Mouse (Mus musculus) left cerebral cortex, postnatal 10 days (tissue): Measurements from ENCODE around the gene Mllt6. TPM values are rescaled to one million over a fixed set of nuclear protein-coding genes. Genes with fewer than 3 reads are reported as not detected.
"Not testable (repeated sequence)": the region's sequence is repeated elsewhere in the genome, so short reads cannot be mapped to it uniquely, and the experiment has no call there.

Experiments
- DNase-seq, 2 experiments: peaks; one replicate each; pipeline ENCODE4 v3.0.0; 2021 to 2022; ENCODE audit warnings: low spot score in 2 of 2, mixed read lengths in 1 of 2; ENCODE audit errors: extremely low spot score in 1 of 2
- intact Hi-C: fragments of 180-260 bp; cut with DNase I; formaldehyde crosslinking; loops from one replicate; pipeline ENCODE4 v1.15.1; 2025
- total RNA-seq, 2 experiments: library from RNA; stranded (reverse); gene quantifications; 2 replicates each; pipeline ENCODE4 v1.2.3; 2021

Gene Mllt6
- 10 to 100 TPM; 66.9 to 71.6 TPM for total RNA-seq

DNA sequence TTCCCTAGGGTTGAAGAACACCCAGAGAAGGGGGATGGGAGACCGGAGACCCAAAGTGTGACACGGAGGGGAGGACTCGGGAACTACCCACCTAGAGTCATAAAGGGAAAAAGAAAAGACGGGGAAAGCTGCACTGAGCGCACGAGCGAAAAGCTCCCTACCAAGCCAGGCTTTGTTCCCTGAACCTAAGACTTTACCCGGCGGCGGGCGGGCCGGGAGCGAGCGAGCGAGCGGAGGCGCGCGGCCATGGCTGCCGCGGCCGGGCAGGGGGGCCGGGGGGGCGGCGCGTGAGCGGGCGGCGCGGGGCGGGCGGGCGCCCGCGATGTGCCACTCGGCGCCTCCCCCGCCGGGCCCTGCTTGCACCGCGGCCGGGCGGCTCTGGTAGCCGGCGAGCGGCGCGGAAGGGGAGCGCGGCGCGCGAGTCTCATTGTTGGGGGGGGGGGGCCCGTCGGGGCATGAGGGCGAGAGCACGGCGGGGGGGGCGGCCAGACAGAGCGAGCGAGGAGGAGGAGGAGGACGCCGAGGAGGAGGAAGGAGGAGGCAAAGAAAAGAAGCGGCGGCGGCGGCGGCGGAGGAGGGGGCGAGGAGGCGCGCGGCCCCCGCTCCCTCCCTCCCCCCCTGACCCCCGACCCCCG lies at the start of gene Mllt6:
Mllt6 (plus strand) TSS at position 522 of the 635 bp plus-strand sequence.
- DNase-seq = peak; percentile 57 to 89
- intact Hi-C loops = loop anchor here (5.0 kb wide), 1 partner anchor 34 kb away; no protein-coding TSS in a partner anchor

DNA sequence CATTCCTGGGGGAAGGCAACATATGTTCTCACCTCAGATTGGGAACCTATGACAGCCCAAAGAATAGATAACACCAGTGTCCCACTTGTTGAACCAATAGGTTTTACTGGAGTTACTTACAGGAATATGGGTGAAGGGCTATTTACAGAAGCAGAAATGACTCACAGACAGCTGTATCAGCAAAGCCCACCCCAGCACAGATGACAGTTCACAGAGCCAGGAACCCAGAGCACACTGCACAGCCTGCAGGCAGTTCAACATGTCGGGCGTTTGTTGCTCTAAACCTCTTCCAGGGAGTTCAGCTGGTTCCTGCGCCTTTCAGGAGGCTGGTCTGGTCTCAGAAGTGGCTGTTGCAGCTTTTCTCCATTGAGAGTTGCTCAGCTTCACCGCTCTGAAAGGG lies 47.9 kb upstream of the Mllt6 start:
- intact Hi-C loops = no loop called here
- no peak for DNase-seq

DNA sequence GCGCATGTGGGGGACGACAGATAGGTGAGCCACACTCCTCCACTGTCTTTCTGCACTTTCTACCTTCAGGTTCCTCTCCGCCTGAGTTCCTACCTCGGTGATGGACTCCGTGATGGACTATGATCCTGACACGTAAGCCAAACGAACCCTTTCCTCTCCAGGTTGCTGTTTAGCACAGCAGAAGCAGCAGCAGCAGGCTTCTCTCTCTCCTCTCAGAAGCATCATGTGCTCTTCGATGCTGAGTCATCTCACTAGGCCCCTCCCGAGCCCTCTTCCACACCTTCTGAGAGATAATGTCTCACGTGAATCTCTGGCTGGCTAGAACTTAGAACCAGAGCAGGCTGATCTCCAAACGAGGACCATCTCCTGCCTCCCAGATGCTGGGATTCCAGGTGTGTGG lies 44.8 kb upstream of the Mllt6 start:
- intact Hi-C loops = no loop called here
- no peak for DNase-seq

DNA sequence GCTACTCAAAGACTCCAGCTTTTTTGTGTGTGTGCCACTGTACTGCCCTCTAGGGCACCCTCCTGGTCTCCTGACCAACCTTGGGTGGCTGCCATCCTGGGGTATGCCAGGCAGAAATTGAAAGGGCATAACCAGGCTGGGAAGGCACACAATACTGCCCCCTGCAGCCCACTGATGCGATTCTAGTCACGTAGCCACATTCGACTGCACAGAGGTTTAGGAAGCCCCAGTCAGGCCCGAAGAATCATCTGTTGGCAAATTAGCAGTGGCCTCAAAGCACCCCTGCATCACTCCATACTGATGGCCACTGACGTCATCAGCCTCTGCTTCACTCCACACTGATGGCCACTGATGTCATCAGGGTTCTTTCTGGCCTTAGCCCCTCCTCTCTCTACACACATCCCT lies 43.8 kb upstream of the Mllt6 start:
- intact Hi-C loops = no loop called here
- DNase-seq = peak; percentile 50 to 84

DNA sequence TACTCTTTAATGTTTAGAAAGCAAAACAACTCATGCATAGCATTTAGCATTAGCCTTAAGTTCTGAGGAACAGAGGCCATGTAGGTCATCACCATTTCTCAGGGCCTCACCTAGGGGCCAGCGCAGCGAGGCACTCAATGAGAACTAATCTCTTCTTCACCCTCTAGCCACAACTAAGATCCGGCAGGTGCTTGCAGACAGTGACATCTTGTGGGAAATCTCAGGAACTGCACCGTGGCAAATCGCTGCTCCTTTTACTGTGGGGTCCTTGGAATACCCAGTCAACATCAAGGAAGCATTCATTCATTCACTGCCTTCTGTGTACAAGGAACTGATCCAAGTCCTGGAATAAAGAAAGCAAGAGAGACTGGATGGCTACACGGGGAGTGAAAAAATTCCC lies 40.8 kb upstream of the Mllt6 start:
- DNase-seq = peak; percentile 66 to 82
- intact Hi-C loops = loop anchor here (2.0 to 5.0 kb wide), 2 partner anchors 92 to 120 kb away; partner anchors contain the start of gene 4933428G20Rik

DNA sequence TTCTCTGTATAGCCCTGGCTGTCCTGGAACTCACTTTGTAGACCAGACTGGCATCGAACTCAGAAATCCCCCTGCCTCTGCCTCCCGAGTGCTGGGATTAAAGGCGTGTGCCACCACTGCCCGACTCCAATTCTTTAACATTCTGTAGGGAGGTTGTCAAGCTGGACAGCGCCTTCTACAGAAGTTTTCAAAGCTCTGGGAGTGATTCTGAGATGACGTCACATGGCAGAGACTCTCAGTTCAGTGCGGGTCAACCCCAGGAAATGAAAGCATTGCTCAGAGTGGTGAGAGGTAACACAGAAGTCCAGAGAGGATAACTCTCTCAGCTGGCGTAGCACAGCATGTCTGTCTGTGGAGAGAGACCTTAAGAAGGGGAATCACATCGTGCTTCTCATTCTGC lies 40.0 kb upstream of the Mllt6 start:
- DNase-seq = no peak
- intact Hi-C loops = loop anchor here (2.0 to 5.0 kb wide), 2 partner anchors 92 to 121 kb away; partner anchors contain the start of gene 4933428G20Rik

DNA sequence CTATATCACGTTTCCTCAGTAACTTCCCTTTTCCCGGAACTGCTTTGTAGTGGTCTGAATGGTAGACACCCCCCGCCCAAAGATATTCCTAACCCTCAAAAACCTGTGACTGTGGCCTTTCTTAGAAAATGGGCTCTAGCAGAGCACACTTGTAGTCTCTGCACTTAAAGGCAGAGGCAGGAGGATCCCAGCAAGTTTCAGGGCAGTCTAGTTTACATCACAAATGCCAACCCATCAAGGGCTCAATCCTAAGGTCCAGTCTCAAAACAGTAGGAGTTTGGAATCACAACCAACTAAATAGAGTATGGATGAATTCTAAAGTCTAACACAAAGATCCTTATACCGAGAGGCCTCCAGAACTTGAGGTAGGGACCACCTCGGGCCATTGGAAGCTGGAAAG lies 37.7 kb upstream of the Mllt6 start:
- intact Hi-C loops = no loop called here
- no peak for DNase-seq

DNA sequence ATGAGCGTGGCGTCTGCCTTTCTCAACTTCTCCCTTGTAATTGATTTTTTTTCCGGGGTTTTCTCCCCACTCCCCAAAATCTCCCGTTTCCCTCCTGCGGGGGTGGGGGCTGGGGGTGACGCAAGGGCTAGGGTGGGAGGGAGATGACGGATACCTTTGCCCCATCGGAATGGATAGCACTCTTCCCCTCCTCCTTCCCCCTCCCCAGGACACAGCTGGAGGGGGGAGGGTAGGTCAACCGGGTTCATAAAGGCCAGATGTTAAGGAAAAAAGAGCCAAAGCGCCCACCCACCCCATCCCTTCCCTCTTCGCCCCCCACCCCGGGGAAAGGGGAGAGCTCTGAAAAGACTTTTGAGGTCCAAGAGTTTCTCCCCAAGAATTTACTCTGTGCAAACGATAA lies 36.8 kb upstream of the Mllt6 start:
- intact Hi-C loops = no loop called here
- no peak for DNase-seq

DNA sequence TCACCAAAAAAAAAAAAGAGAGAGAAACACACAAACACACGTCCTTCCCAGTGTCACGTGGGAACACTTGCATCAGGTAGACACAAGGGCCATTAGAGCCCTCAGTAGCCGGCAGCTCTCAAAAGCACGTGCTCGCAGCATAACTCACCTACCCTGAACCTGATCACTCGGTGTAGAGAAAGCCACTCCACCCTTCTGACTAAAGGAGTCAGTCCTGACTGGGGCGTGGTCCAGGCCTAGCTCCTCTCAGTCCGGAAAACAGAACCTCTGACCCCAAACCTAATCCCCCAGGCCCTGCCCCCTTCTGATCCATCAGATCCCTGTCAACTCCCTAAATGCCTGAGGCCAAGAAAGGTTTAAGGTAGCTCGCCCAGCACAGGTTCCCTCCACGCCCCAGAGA lies 36.4 kb upstream of the Mllt6 start:
- DNase-seq = no peak
- intact Hi-C loops = no loop called here

DNA sequence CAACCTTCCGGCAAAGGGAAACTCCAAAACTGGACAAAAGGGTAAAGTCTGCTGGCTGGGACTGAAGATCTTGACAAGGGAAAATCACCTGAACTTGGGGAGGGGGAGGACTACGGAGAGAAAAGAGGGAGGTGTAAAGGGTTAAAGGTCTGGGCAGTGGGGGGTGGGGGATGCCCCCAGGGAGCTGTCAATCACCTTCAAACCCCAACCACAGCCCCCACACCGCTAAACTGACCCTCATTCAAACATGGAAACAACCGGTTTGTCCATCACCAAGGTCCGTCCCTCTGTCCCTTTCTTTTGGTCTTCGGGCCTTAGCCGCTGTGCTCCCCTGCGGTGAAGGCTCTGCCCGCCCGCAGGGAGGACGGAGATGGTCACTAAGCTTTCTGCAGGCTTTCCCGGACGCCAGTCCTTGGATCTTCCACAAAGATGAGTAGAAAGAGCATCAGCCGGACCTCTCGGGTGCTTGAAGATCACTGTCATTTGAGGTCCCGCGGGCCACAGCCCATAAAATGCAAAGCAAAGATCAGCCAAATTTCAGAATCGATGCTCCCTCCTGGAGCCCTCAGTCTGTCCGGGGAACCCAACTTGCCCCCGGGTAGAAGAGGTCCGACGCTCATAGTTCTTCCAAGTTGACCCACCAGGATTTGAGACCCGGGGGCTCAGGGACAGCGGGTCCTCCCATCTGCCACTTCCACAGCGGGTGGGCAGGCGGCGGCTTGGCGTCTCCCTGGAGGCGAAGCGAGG lies 35.5 kb upstream of the Mllt6 start:
- intact Hi-C loops = no loop called here
- DNase-seq = no peak

DNA sequence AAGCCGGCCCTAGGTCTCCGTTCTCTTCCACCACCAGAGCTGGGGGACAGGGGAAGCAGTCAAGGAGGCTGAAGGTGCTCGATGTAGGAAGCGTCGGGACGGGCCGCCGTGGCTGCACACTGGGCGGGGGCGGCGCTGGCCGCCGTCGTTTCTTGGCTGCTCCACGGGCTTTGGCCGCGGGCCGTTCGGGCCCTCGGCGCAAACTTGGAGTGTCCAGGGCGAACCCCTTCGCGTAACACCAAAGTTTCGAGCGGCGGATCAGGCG lies 35.0 kb upstream of the Mllt6 start:
- intact Hi-C loops = no loop called here
- no peak for DNase-seq

DNA sequence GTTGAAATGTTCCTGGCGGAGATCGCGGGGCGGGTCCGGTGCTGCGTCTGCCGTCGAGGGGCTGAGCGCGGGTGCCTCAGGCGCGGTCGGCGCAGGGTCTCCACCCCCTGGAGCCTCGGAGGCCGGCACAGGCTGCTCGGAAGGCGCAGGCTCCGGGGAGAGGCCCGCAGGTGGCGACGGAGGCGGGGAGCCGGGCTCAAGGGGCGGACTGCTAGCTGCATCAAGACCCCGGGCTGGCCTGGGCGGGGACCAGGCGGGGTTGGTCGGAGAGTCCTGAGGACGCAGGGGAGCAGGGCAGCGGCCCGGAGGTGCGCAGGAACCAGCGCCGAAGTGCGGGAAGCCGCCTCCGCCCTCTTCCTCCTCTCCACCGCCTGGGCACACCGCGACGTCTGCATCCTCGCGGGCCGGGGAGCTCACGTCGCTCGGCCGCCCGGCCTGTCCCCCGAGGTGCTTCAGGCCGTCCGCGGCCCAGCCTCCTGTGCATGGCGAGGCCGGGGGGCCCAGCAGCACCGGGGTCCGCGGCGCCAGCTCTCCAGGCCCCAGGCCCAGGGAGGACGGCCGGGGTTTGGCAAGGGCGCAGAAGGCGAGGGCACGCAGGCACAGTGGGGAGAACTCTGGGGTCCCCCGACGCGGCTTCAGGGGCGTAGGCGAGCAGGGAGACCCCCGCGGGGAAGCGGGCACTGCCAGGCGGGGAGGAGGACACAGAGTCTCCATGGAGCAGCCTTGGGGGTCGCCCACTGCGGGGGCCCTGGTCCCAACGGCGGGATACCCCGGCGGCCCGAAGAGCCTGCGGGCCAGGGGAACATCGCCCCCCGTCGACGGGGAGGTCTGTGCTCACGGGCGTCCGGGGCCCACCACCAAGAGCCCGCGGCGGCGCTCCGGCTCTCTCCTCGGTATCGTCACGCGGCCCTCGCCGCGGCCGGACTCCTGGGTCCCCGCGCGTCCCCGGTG lies 34.4 kb upstream of the Mllt6 start:
- peak in 1 of 2 experiments; percentile 56 for DNase-seq
- intact Hi-C loops = no loop called here

DNA sequence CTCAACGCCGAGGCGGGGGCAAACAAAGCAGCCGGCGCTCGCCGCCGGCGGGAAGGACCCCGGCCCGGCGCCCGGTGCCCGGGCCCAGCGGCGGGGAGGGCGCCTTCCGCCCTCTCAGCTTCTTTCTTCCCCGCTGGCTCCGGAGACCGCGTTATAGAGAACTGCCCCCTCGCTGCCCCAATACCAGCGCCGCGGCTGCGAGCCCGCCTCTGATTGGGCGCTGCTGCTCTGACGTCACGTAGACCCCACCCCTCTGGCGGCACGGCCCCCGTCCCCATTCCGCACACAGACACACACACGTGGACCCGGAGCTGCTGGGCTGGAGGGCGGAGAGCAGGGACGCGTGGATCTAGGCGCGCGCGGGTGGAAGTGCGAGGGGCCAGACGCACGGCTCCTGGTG lies 33.6 kb upstream of the Mllt6 start, which contains the start of gene Epop:
Epop (minus strand) TSS at position 127 of the 400 bp plus-strand sequence.
- peak; percentile 88 to 93 for DNase-seq
- intact Hi-C loops = no loop called here

DNA sequence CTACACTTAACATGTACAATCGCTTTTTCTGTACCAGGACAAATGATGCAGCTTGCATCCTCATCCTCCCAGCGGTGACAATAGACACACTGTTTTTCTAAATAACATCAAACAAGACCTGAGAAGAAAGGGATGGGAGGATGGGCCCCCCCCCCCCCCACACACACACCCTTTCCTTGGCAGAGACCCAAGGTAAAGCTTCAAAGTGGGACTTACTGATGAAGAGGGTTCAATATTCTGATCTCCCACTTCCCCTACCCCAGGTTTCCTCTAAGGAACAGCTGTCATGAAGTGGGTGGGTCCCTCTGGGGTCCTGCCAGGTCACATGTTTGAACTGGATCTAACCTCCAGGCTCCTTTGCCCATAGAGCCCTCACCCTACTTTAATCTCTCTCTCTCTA lies 32.2 kb upstream of the Mllt6 start:
- no peak for DNase-seq
- intact Hi-C loops = no loop called here

DNA sequence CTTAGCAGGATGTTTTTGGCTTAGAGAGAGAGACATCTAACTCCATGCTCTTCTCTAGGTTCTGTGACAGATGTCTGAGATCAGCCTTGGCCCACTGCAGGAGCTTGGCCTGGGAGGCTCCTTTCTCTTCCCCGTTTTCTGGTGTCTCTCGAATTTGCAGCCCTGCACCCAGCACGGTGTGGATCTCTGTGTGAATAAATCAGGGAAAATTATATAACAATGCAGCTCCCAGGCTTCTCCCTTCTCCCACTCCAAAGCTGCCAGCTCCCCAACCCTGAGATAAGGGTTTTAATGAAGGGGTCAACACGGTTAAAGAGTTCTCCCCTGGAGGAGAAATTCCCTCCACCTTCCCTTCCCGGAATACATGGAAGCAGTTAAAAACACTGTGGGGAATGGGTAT lies 31.7 kb upstream of the Mllt6 start:
- DNase-seq = no peak
- intact Hi-C loops = no loop called here

DNA sequence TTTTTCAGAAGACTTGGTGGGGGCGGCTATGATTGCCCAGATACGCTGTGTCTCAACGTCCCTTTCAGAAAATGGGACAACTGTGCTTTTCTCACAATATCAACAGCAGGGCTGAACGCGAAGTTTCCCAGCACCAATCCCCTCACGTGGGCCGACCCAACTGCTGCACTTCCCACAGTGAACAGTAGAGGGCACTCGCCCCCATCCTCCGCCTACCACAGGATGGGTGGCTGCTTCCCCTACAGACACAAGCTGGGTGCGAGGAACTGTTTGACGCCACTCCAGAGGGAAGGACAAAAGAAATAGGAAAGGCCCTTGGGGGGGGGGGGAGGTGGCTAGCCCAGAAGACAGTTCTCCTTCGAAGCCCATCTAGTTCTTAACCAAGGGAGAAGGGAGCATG lies 31.3 kb upstream of the Mllt6 start:
- DNase-seq = peak; percentile 66 to 81
- intact Hi-C loops = no loop called here

DNA sequence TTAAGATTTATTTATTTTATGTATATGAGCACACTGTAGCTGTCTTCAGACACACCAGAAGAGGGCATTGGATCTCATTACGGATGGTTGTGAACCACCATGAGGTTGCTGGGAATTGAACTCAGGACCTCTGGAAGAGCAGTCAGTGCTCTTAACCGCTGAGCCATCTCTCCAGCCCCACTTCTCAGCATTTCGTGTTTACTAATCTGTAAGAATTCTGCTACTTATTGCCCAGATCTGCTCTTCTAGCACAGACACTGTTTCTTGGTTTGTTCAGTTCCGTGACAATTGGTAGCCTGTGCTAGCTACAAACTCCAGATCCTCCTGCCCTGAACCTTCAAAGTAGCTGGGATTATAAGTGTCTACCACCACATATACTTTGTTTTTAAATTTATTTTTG lies 30.8 kb upstream of the Mllt6 start:
- DNase-seq, intact Hi-C loops: not testable (repeated sequence)

DNA sequence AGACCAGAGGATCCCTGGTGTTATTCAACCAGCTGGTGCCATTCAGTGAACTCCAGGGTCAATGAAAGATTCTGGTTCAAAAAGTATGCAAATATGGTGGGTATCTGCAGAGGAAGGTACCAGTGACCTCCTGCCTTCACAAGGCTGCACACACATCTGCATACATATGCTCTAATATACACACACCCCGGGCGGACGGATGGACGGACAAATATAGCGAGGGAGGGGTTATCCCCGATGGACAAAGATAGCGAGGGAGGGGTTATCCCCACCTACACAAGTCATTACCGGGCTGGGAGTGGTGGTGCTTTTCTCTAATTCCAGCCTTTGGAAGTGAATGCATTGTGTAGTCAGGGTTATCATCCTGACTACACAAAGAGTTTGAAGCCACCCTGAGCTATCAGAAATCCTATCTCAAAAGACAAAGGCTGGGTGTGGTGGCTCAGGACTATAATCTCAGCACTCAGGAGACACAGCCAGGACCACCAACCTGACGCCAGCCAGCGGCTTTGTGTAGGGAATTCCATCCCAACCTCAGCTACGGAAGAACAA lies 27.7 kb upstream of the Mllt6 start:
- intact Hi-C loops = no loop called here

DNA sequence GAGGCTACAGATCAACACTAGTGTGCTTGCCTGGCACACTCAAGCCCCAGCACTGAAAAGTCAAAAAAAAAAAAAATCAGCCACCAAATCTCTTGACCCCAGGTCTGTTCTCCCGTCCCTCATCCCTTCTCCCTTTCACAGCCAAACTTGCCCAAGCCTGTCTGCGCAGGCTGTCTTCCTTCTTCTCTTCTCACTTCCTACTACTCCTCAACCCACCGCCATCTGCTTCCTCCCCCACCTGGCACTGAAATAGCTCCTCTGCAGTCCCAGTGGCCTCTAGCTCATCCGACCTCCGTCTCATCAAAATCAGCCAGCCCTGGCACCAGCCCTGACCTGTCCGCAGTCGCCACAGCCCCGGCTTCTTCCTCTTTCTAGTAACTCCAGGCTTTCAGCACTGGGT lies 21.5 kb upstream of the Mllt6 start:
- DNase-seq = peak in 1 of 2 experiments; percentile 50
- intact Hi-C loops = no loop called here

More for the DNA sequence above, 27.7 kb upstream of the Mllt6 start:
- no peak for DNase-seq
